Mouse (Mus musculus): Measurements from ENCODE around the gene Aqp6. TPM values are rescaled to one million over a fixed set of nuclear protein-coding genes. Genes with fewer than 3 reads are reported as not detected.

Gene Aqp6
- not detected in 2 replicates for polyA plus RNA-seq (2015; fragmentation: Nextera tagmentation; extraction: Ambion mirVana)

GRCm38 (mm10) chr15:99600986-99601822 lies at the start of gene Aqp6:
Gene Aqp6 (plus strand): TSS chr15:99601400.
- no peaks in the 10 kb centered on the region for H3K9me3 ChIP-seq
- no peaks in the 10 kb centered on the region for H3K36me3 ChIP-seq
- H3K9ac ChIP-seq, result no peak within 1 kb of the TSS
- no peak within 1 kb of the TSS for H3K27ac ChIP-seq
- no peak within 1 kb of the TSS for H3K4me2 ChIP-seq
- ATAC-seq (ENCODE audit: insufficient read depth, low FRiP score, low read depth), result no peak
- H3K4me1 ChIP-seq, result peaks cover 2% of the 10 kb centered on the region
- 68% methylated on average over 22 of the region's 22 CpGs for WGBS
- peaks cover 26% of the 10 kb centered on the region; the same call in 1 of the 2 replicates for H3K27me3 ChIP-seq (replicated peaks)
- no peak within 1 kb of the TSS for H3K4me3 ChIP-seq (replicated peaks)

GRCm38 (mm10) chr15:99553767-99554166 lies 47.4 kb upstream of the Aqp6 start:
- WGBS, result 38% methylated on average over 6 of the region's 6 CpGs
- no peaks in the 10 kb centered on the region for H3K9me3 ChIP-seq
- ATAC-seq (ENCODE audit: insufficient read depth, low FRiP score, low read depth), result no peak
- H3K9ac ChIP-seq, result no peak overlapping the region
- no peaks in the 10 kb centered on the region for H3K4me1 ChIP-seq
- no peaks in the 10 kb centered on the region for H3K27me3 ChIP-seq (replicated peaks)
- no peak overlapping the region for H3K4me3 ChIP-seq (replicated peaks)
- no peak overlapping the region for H3K4me2 ChIP-seq
- H3K36me3 ChIP-seq, result no peaks in the 10 kb centered on the region
- no peak overlapping the region for H3K27ac ChIP-seq

DNA sequence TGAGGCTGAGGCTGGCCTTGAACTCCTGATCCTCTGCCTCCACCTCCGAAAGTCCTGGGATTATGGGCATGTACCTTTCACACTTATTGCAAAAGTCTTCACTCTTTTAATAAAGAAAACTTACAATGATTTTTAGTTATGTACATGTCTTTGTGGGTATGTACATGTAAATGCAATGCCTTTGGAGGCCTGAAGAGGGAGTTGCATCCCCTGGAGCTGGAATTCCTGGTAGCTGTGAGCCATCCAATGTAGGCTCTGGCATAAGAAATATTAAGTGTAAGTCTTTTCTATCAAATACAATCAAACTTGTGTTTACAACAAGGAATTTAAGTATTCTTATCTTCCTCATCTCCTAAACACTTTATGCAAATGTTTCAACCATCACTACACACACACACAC lies 42.3 kb upstream of the Aqp6 start:
- Histone ChIP-seq H3K9ac (no peak overlapping the region), H3K4me3 (replicated peaks) (no peak overlapping the region), H3K4me2 (no peak overlapping the region), H3K27ac (no peak overlapping the region), H3K4me1 (no peaks in the 10 kb centered on the region), H3K36me3 (no peaks in the 10 kb centered on the region), H3K9me3 (no peaks in the 10 kb centered on the region), H3K27me3 (replicated peaks) (no peaks in the 10 kb centered on the region)
- no peak for ATAC-seq (ENCODE audit: insufficient read depth, low FRiP score, low read depth)
- 91% methylated on average over 1 of the region's 1 CpGs for WGBS

GRCm38 (mm10) chr15:99560246-99560645 lies 41.0 kb upstream of the Aqp6 start:
- ATAC-seq (ENCODE audit: insufficient read depth, low FRiP score, low read depth), result no peak
- H3K9me3 ChIP-seq, result no peaks in the 10 kb centered on the region
- no peak overlapping the region for H3K27ac ChIP-seq
- no peaks in the 10 kb centered on the region for H3K36me3 ChIP-seq
- no peaks in the 10 kb centered on the region for H3K4me1 ChIP-seq
- no peak overlapping the region for H3K9ac ChIP-seq
- 65% methylated on average over 10 of the region's 10 CpGs for WGBS
- no peak overlapping the region for H3K4me2 ChIP-seq
- no peak overlapping the region for H3K4me3 ChIP-seq (replicated peaks)
- H3K27me3 ChIP-seq (replicated peaks), result no peaks in the 10 kb centered on the region

GRCm38 (mm10) chr15:99567371-99567770 lies 33.8 kb upstream of the Aqp6 start:
- Histone ChIP-seq H3K27ac (no peak overlapping the region), H3K4me3 (replicated peaks) (no peak overlapping the region), H3K36me3 (no peaks in the 10 kb centered on the region), H3K9ac (no peak overlapping the region), H3K4me2 (no peak overlapping the region), H3K27me3 (replicated peaks) (0 out of 2 replicates have a peak, but pooled peaks cover 3% of the 10 kb centered on the region), H3K4me1 (no peaks in the 10 kb centered on the region), H3K9me3 (no peaks in the 10 kb centered on the region)
- 59% methylated on average over 4 of the region's 4 CpGs for WGBS
- no peak for ATAC-seq (ENCODE audit: insufficient read depth, low FRiP score, low read depth)

DNA sequence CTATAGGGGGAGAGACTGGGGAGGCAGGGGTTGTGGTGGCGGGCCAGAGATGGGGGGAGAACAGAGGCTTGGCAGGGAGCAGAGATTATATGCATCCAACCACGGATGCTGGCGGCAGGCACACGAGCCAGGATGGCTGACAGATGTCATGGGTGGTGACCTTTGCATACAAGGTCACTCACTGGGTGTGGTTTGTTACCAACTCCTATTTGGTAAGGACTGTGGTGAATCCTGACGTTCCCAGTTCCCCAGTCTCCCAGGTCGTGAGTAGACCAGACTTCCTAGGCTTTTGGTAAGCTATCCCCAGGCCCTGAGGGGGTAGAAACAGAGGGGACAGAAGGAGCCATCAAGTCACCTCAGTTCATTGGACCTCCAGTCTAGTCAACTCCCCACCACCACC lies 32.5 kb upstream of the Aqp6 start:
- H3K4me1 ChIP-seq, result no peaks in the 10 kb centered on the region
- 0 out of 2 replicates have a peak, but pooled peaks cover 3% of the 10 kb centered on the region for H3K27me3 ChIP-seq (replicated peaks)
- H3K36me3 ChIP-seq, result no peaks in the 10 kb centered on the region
- H3K4me2 ChIP-seq, result no peak overlapping the region
- H3K27ac ChIP-seq, result no peak overlapping the region
- no peak overlapping the region for H3K9ac ChIP-seq
- WGBS, result 57% methylated on average over 6 of the region's 6 CpGs
- ATAC-seq (ENCODE audit: insufficient read depth, low FRiP score, low read depth), result no peak
- no peaks in the 10 kb centered on the region for H3K9me3 ChIP-seq
- no peak overlapping the region for H3K4me3 ChIP-seq (replicated peaks)

- no peaks in the 10 kb centered on the region for H3K36me3 ChIP-seq
- H3K4me3 ChIP-seq (replicated peaks), result no peak overlapping the region
- H3K9ac ChIP-seq, result no peak overlapping the region
- no peak for ATAC-seq (ENCODE audit: insufficient read depth, low FRiP score, low read depth)
- 71% methylated on average over 10 of the region's 10 CpGs for WGBS
- H3K9me3 ChIP-seq, result no peaks in the 10 kb centered on the region
- peaks cover 3% of the 10 kb centered on the region; the same call in 1 of the 2 replicates for H3K27me3 ChIP-seq (replicated peaks)
- H3K4me2 ChIP-seq, result no peak overlapping the region
- no peaks in the 10 kb centered on the region for H3K4me1 ChIP-seq
- H3K27ac ChIP-seq, result no peak overlapping the region
These were observed 32.1 kb upstream of the Aqp6 start for GRCm38 (mm10) chr15:99569123-99569522.

DNA sequence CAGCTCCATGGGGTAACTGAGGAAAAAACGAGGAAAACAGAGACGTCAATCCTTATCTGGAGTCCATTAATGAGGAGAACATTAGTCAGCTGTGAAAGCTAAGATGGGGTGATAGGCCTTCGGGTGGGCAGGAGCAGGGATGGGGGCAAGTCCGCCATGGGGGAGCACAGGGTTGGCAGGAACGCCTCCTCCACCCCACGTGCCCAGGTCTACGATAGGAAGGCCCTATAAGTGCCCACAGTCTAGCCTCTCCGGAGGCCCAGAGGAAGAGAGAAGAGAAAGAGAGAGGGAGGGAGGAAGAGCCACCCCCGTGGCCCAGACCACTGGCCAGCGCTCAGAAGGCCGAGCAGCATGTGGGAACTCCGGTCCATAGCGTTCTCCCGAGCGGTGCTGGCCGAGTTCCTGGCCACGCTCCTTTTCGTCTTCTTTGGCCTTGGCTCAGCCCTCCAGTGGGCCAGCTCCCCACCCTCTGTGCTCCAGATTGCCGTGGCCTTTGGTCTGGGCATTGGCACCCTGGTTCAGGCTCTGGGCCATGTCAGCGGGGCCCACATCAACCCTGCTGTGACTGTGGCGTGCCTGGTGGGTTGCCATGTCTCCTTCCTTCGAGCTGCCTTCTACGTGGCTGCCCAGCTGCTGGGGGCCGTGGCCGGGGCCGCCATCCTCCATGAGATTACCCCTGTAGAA lies 22.3 kb upstream of the Aqp6 start, which contains the start of gene Aqp2:
Gene Aqp2, plus strand, starts transcription at position 254 of the 684 bp plus-strand sequence.
- Histone ChIP-seq H3K4me1 (peaks cover 7% of the 10 kb centered on the region), H3K4me2 (no peak within 1 kb of the TSS)
- 83% methylated on average over 26 of the region's 26 CpGs for WGBS

DNA sequence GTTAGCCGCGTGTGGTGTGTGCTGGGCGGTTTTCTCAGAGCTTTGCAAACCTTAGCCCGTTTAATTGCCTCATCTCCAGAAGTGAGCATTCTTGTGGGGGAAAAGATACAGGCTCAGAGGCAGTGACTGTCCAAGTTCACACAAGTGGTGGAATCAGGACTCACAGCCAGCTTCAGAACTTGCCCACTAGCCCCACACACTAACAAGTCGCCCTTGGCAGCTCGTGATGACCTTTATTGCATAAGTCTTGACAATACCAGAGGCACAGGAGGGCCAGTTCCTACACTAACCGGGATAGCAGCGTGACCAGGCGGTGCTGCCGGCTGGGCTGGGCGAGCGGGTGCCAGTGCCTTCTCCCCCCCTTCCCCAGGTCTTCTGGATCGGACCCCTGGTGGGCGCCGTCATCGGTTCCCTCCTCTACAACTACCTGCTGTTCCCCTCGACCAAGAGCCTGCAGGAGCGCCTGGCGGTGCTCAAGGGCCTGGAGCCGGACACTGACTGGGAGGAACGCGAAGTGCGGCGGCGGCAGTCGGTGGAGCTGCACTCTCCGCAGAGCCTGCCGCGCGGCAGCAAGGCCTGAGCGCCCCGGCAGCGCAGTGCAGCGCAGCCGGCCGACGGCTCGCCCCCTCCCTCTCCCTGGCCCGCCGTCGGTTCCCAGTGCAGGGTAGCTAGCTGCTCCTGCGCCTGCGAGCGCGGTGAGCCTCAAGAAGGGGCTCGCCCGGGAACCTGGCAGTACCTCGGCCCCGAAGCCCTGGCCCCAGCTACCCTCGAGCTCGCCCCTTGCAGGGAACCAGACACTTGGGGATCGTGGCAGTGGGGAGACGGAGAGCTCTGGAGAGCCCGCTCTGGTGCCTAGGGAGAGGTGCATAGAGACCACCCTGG lies 17.5 kb upstream of the Aqp6 start:
- H3K4me2 ChIP-seq, result peak overlapping the region; percentile 61
- H3K4me3 ChIP-seq (replicated peaks), result peak overlapping the region; percentile 35
- peaks cover 19% of the 10 kb centered on the region for H3K4me1 ChIP-seq
- H3K27ac ChIP-seq, result no peak overlapping the region
- H3K9ac ChIP-seq, result no peak overlapping the region
- 0 out of 2 replicates have a peak, but pooled peaks have one; percentile 29 for ATAC-seq (ENCODE audit: insufficient read depth, low FRiP score, low read depth)
- H3K27me3 ChIP-seq (replicated peaks), result peaks cover 89% of the 10 kb centered on the region
- no peaks in the 10 kb centered on the region for H3K9me3 ChIP-seq
- H3K36me3 ChIP-seq, result no peaks in the 10 kb centered on the region
- 4% methylated on average over 54 of the region's 54 CpGs for WGBS

More for the DNA sequence above, 22.3 kb upstream of the Aqp6 start, which contains the start of gene Aqp2:
- H3K9me3 ChIP-seq, result no peaks in the 10 kb centered on the region
- H3K4me3 ChIP-seq (replicated peaks), result no peak within 1 kb of the TSS
- H3K9ac ChIP-seq, result no peak within 1 kb of the TSS
- H3K27ac ChIP-seq, result no peak within 1 kb of the TSS
- peaks cover 58% of the 10 kb centered on the region for H3K27me3 ChIP-seq (replicated peaks)
- H3K36me3 ChIP-seq, result no peaks in the 10 kb centered on the region
- no peak for ATAC-seq (ENCODE audit: insufficient read depth, low FRiP score, low read depth)

- Histone ChIP-seq H3K9me3 (no peaks in the 10 kb centered on the region), H3K36me3 (no peaks in the 10 kb centered on the region), H3K4me3 (replicated peaks) (peak overlapping the region; percentile 35), H3K4me2 (peak overlapping the region; percentile 61), H3K27ac (no peak overlapping the region), H3K27me3 (replicated peaks) (peaks cover 96% of the 10 kb centered on the region), H3K9ac (no peak overlapping the region), H3K4me1 (peaks cover 19% of the 10 kb centered on the region)
- peak; percentile 52; the same call in 1 of the 2 replicates for ATAC-seq (ENCODE audit: insufficient read depth, low FRiP score, low read depth)
- WGBS, result 2% methylated on average over 24 of the region's 24 CpGs
These were observed 16.6 kb upstream of the Aqp6 start for GRCm38 (mm10) chr15:99584407-99585202.

DNA sequence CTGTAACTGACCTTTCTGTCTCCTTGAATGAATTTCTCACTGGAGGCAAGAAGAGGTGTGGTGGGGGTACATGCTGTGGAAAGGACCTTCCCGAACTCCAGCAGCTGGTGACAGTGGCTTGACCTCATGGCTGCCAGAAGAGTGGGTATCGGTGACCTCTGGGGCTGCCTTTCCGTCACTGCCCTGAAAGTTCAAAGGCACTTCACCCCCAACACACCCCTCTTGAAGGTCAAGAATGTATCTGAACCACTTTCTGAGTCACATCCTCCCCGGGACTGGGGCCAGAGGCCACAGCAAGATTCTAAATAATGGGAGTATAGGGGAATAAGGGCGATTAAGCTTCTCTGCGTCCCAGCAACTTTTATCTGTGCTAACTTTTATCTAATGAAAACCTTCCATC lies 15.5 kb upstream of the Aqp6 start:
- Histone ChIP-seq H3K9ac (no peak overlapping the region), H3K9me3 (no peaks in the 10 kb centered on the region), H3K4me1 (peaks cover 24% of the 10 kb centered on the region), H3K27ac (no peak overlapping the region), H3K27me3 (replicated peaks) (peaks cover 96% of the 10 kb centered on the region), H3K36me3 (no peaks in the 10 kb centered on the region), H3K4me2 (no peak overlapping the region), H3K4me3 (replicated peaks) (no peak overlapping the region)
- 56% methylated on average over 6 of the region's 6 CpGs for WGBS
- no peak for ATAC-seq (ENCODE audit: insufficient read depth, low FRiP score, low read depth)
